Mouse (Mus musculus) lung, adult 2 months (tissue): Measurements from ENCODE around the gene Cenpa. TPM values are rescaled to one million over a fixed set of nuclear protein-coding genes. Genes with fewer than 3 reads are reported as not detected.
"Not testable (repeated sequence)": the region's sequence is repeated elsewhere in the genome, so short reads cannot be mapped to it uniquely, and the experiment has no call there.

Experiments
- DNase-seq: peaks from one replicate; pipeline ENCODE4 v3.0.0; 2022
- H3K4me1 ChIP-seq: fragments of 200-500 bp; 2 replicates; pipeline ENCODE4 v1.6.1; 2011; ENCODE audit warnings: low read length; ENCODE audit not compliant: control insufficient read depth, insufficient read depth
- H3K4me3 ChIP-seq: fragments of 200-500 bp; replicated peaks from 2 replicates; pipeline ENCODE3; 2011; ENCODE audit warnings: low read depth, mild to moderate bottlenecking, control low read depth, low read length; ENCODE audit errors: extremely low read depth
- CTCF ChIP-seq: fragments of 200-500 bp; IDR thresholded peaks from 2 replicates; pipeline ENCODE4 v1.5.1; 2011; ENCODE audit warnings: mild to moderate bottlenecking, low read length, control low read depth; ENCODE audit not compliant: insufficient read depth
- POLR2A ChIP-seq: fragments of 200-500 bp; IDR thresholded peaks from 2 replicates; pipeline ENCODE4 v1.6.1; 2011; ENCODE audit warnings: low read depth, mild to moderate bottlenecking, control low read depth, low read length, borderline replicate concordance; ENCODE audit errors: extremely low read depth
- WGBS: fragments of 180-500 bp; shearing (Covaris S2); methylation state at CpG from one replicate; pipeline ENCODE4 v1.1.7; 2018; 5-methylcytosine and 5-hydroxymethylcytosine counted together
- polyA plus RNA-seq: library from polyadenylated mRNA; depleted of rRNA; stranded (reverse); fragments of >200 nt; gene quantifications from 2 replicates; pipeline ENCODE4 v1.2.3, GENCODE M21; 2012

Cenpa gene
- polyA plus RNA-seq, 1 experiment: 13.8 TPM

DNA sequence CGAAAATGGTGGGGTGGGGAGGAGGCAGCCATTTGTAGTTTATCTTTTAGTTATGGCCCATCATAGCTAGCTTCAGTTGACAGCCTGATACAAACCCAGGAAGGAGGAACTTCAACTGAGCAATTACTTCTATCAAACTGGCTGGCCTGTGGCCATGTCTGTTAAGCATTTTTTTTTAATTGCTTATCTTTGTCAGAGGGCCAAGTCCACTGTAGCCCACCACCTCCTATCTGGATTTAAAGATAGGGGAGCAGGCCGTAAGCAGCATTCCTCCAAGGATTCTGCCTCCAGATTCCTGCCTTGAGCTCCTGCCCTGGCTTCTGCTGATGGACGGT, 2.9 kb downstream of the Cenpa start:
- no peak for DNase-seq
- Histone ChIP-seq H3K4me1 (peaks cover 2% of the 10 kb centered on the region; the same call in 1 of the 2 replicates), H3K4me3 (no peak overlapping the region)
- WGBS: 83% methylated on average over 3 of the region's 3 CpGs
- TF ChIP-seq POLR2A (no peak), CTCF (no peak)

DNA sequence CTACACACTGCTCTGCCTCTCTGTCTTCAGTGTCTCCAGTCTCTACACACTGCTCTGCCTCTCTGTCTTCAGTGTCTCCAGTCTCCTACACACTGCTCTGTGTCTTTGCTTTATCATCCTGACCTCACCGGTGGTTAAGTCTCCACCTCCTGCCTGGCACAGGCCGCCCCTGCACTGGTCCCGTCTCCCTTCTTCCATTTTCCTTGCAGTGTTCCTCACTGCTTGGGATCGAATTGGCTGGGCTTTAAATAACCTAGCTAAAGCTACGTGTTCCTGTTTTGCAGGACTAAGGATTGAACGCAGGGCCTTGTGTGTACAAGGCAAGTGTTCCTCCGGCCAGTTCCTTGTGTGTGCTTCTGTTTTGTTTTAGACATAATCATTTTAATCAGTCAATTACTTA, 3.5 kb downstream of the Cenpa start:
- whole genome bisulfite sequencing: 84% methylated on average over 7 of the region's 7 CpGs
- peaks cover 2% of the 10 kb centered on the region; the same call in 1 of the 2 replicates for H3K4me1 ChIP-seq
- DNase-seq: no peak
- no peak overlapping the region for H3K4me3 ChIP-seq
- TF ChIP-seq CTCF: no peak
- no peak for TF ChIP-seq POLR2A

DNA sequence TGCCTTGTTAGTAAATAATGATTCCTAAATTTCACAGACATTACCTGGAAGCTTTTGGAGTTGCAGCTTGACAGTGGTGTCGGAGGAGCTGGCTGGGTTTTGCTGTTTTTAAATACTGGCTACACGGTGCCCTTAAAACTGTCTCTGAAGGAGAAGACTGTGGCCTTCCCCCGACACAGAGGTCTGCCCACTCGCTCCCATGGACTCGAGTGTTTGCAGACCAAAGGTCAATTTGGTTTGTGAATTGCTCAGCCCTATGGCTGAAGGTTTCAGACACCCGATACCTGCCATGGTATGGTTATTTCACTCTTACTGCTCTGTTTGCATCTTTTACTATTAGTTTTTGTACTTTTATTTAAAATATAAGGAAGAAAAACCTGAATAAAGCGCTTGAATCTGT, 7.4 kb downstream of the Cenpa start:
- no peak overlapping the region for H3K4me3 ChIP-seq
- DNase-seq: no peak
- WGBS: 70% methylated on average over 7 of the region's 7 CpGs

GRCm38 (mm10) chr5:30676800-30677199, 10.2 kb downstream of the Cenpa start:
- Histone ChIP-seq H3K4me3 (no peak overlapping the region), H3K4me1 (no peaks in the 10 kb centered on the region)
- DNase-seq: no peak
- no peak for TF ChIP-seq CTCF
- no peak for TF ChIP-seq POLR2A
- 82% methylated on average over 7 of the region's 7 CpGs for WGBS

More for the DNA sequence above, 7.4 kb downstream of the Cenpa start:
- no peaks in the 10 kb centered on the region for H3K4me1 ChIP-seq
- no peak for TF ChIP-seq CTCF
- no peak for TF ChIP-seq POLR2A

GRCm38 (mm10) chr5:30678069-30678468, 11.5 kb downstream of the Cenpa start:
- DNase-seq, H3K4me1 ChIP-seq, H3K4me3 ChIP-seq: not testable (repeated sequence)
- WGBS: 97% methylated on average over 3 of the region's 3 CpGs

DNA sequence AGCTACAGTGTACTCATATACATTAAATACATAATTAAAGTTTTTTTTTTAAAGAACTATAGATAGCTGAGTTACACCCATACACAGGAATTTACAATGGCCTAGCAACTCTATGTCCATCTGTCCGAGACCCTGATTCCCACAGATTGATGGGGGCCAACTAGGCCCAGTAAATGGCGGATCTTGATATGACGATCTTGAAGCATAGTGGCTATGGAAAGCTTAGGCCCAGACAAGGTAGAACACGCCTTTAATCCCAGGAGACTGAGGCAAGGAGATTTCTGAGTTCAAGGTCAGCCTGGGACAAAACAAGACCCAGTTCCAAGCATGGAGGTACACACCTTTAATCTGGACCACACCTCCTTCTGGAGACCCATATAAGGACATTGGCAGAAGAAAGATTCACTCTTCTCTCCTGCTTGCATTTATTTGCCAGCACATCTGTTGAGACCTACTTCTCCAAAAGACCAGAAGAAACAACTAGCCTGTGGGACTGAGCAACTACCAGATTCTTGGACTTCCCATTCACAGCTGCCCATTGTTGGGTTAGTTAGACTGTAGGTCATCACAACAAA, 12.2 kb downstream of the Cenpa start:
- over 99% methylated on average over 4 of the region's 4 CpGs for WGBS
- no peak for DNase-seq
- Histone ChIP-seq H3K4me3 (no peak overlapping the region), H3K4me1 (no peaks in the 10 kb centered on the region)
- TF ChIP-seq POLR2A: no peak
- TF ChIP-seq CTCF: no peak

GRCm38 (mm10) chr5:30679593-30679992, 13.0 kb downstream of the Cenpa start:
- TF ChIP-seq CTCF: no peak
- TF ChIP-seq POLR2A: no peak
- no peaks in the 10 kb centered on the region for H3K4me1 ChIP-seq
- H3K4me3 ChIP-seq: no peak overlapping the region
- WGBS: 78% methylated on average over 5 of the region's 5 CpGs
- DNase-seq: no peak

- DNase-seq: no peak
- Histone ChIP-seq H3K4me1 (no peaks in the 10 kb centered on the region), H3K4me3 (no peak overlapping the region)
- WGBS: 88% methylated on average over 5 of the region's 5 CpGs
- TF ChIP-seq POLR2A (no peak), CTCF (no peak)
These were observed 15.4 kb downstream of the Cenpa start for GRCm38 (mm10) chr5:30681970-30682369.

DNA sequence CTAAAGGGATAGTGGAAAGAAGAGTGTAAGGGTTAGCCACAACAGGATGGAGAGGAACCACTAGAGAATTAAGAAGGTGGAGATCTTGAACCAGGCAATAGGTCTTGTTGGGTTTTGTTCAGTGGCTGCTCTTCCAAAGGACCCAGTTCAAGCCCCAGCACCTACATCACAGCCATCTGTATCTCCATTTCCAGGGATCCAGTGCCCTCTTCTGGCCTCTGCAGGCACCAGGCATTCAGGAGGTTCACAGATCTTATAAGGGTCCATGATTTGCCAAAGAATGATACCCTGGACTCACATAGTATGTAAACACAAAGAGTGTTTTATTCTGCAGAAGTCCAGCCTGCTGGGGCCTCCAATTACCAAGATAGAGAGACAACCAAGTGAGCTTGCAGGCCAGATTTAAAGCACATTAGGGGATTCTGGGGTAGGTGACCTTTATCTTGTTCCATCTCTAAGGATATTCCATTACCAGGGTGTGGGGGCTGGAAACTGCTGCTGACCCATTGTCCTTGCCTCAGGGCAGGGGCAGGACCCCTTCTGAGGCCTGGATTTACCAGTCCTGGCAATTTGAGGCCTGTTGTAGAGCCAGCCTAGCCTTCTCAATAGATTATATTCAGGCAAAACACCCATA, 16.5 kb downstream of the Cenpa start:
- no peak for DNase-seq
- H3K4me3 ChIP-seq: no peak overlapping the region
- H3K4me1 ChIP-seq: no peaks in the 10 kb centered on the region
- TF ChIP-seq POLR2A: no peak
- peak; percentile 57 for TF ChIP-seq CTCF

GRCm38 (mm10) chr5:30683993-30684392, 17.4 kb downstream of the Cenpa start:
- 69% methylated on average over 3 of the region's 3 CpGs for WGBS
- Histone ChIP-seq H3K4me3 (no peak overlapping the region), H3K4me1 (no peaks in the 10 kb centered on the region)
- TF ChIP-seq CTCF (no peak), POLR2A (no peak)
- DNase-seq: no peak

DNA sequence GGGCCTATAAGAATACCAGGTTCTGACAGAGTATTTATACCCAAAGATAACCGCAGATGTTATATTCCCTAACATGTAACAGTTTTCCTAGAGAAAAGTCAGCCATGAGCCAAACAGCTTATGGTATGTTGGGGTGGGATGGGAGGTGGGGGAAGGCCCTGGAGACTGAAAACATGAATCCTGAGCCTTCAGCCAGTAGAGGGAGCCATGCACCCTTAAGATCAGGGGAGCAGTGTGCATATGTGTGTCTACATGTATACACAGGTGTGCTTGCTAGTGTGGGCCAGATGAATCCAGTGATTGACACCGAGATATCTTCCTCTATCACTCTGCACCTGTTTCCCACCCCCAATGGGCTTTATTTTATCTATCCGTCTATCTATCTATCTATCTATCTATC, 20.2 kb downstream of the Cenpa start:
- TF ChIP-seq POLR2A (no peak), CTCF (peak; percentile 45; the same call in 1 of the 2 replicates)
- WGBS: 58% methylated on average over 3 of the region's 3 CpGs
- Histone ChIP-seq H3K4me1 (no peaks in the 10 kb centered on the region), H3K4me3 (no peak overlapping the region)
- no peak for DNase-seq
